Mouse (Mus musculus): ENCODE results near the gene A930017K11Rik. TPM values are rescaled to one million over a fixed set of nuclear protein-coding genes. Genes with fewer than 3 reads are reported as not detected.
A peak's percentile ranks its signal among the peaks of the same experiment; 100 is the strongest.

The A930017K11Rik gene
- total RNA-seq, 2 experiments from 2014 or later: 0.41 to 0.64 TPM

DNA sequence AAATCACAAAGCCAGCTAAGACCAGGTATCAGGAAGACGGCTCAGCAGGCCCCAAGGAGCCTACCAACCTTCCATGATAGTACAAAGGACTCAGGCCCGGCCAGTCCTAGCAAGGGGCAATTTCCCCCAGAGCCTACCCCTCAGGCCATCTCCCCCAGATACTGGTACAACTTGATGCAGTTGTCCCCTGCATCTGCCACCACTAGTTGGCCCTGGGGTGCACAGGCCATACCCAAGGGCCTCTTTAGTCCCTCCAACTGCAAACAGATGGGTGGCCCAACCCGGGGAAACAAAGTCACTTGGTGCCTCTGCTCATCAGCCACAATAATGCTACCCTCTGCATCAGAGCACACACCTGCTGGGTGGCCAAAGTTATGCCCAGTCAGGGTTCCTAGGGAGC lies 9.1 kb downstream of the A930017K11Rik start:
- no peak for TF ChIP-seq CTCF (conservative IDR thresholded peaks at IDR 0.05)
- no peak overlapping the region for H3K4me3 ChIP-seq
- no peak for DNase-seq (ENCODE audit: low spot score in 2 of 2)
- H3K27ac ChIP-seq: peak overlapping the region; percentile 39; the same call in 1 of the 2 replicates

DNA sequence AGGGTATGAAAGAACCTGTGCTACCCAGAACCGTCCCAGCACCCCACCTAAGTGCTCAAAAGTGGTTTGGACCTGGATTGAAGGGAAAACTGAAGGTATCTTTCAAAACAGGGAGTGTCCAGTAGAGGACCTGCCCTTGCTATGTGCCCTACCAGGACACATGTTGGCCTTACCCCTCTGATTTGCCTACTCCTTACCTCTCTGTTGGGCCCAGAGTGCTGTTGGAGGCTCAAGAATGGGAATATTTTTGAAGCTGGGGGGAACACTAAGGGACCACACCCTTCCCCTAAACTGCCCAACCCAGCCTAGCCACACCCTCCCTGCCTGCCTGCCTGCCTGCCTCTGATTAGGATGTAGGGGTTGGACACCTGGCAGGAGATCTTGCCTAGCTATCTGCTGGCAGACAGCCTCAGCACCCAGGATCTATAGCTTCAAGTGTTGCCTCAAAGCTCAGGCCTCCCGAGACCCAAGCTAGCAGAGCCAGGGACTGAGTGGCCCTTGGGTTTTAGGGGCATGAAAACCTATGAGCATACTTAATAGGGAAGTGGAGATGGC lies 9.7 kb downstream of the A930017K11Rik start:
- H3K27ac ChIP-seq: peak overlapping the region; percentile 97; the same call in 1 of the 2 replicates
- H3K4me3 ChIP-seq: no peak overlapping the region
- no peak for TF ChIP-seq CTCF (conservative IDR thresholded peaks at IDR 0.05)
- no peak for DNase-seq (ENCODE audit: low spot score in 2 of 2)

DNA sequence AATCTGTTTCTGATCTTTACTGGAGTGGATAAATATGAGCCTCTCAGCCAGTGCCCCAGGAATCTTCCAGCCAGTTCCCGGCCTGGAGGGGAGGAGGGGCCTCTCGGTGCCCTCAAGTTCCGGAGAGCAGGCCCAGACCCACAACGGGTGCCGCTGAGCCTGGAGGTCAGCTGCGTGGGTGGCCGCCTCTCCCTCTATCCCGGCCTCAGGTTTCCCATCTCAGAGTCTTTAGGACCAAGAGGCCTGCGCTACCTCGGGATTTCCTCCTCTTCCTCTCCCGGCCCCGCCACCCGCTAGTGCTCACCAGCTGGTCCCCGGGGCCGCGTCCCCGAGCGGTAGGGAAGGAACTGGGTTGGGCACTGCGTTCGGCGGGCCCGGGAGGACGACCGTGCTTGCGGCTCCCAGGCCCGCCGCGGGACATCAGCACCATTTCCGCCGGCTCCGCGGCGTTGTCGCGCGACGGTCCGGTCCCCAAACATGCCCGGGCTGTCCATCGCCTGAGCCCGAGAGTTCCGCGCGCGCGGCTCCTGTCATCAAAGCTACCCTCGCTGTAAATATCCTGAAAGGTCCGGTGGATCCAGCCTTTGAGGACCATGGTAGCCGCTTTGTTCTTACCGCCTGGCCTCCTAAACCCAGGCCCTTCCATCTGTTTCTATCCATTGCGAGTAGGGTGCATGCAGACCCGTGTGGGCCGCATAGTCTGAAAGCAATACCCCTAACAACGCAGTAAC lies 10.7 kb downstream of the A930017K11Rik start:
- TF ChIP-seq CTCF (conservative IDR thresholded peaks at IDR 0.05): no peak
- H3K27ac ChIP-seq: peak overlapping the region; percentile 97
- DNase-seq (ENCODE audit: low spot score in 2 of 2): peak; percentile 58 to 79
- peak overlapping the region; percentile 97 for H3K4me3 ChIP-seq

DNA sequence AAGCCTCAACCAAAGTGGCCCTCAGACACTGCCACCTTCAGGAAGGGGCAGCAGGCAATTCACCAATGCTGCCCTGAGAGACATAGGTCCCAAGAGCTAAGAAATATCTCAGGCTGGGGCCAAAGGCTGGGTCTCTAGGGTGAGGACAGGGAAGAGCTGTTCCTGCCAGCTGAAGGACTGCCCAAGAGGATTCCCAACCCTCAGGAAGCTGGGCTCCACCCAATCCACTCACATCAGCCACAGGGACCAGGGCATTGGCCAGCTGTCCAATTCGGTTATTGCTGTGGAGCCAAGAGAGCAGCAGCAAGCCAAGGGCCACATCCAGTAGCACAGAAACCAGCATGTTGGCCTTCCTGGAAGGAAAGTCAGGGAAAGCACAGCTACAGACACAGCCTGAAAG lies 17.8 kb downstream of the A930017K11Rik start:
- DNase-seq (ENCODE audit: low spot score in 2 of 2): no peak

DNA sequence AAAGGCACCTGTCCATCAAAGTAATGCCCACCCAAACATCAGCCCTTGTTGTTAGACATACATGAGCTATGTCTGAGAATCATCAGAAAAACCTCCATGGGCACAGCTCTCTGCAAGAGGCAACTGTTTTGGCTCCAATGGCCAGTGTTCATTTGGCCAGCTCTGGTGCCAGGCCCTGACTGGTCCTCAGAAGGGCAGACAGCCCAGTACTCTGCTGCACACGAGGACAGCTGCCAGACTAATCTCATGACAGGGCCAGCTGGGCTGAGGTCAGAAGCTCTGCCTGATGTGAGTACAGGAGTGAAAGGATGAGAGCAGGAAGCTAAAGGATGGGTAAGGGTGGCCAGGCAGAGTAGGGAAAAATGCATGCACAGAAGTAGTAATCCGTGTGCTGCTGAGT lies 27.0 kb downstream of the A930017K11Rik start:
- H3K4me3 ChIP-seq: no peak overlapping the region
- DNase-seq (ENCODE audit: low spot score in 2 of 2): peak; percentile 43 to 59
- peak overlapping the region; percentile 86 for H3K27ac ChIP-seq
- no peak for TF ChIP-seq CTCF (conservative IDR thresholded peaks at IDR 0.05)

More for the DNA sequence above, 17.8 kb downstream of the A930017K11Rik start:
- no peak for TF ChIP-seq CTCF (conservative IDR thresholded peaks at IDR 0.05)
- Histone ChIP-seq H3K4me3 (no peak overlapping the region), H3K27ac (no peak overlapping the region)

DNA sequence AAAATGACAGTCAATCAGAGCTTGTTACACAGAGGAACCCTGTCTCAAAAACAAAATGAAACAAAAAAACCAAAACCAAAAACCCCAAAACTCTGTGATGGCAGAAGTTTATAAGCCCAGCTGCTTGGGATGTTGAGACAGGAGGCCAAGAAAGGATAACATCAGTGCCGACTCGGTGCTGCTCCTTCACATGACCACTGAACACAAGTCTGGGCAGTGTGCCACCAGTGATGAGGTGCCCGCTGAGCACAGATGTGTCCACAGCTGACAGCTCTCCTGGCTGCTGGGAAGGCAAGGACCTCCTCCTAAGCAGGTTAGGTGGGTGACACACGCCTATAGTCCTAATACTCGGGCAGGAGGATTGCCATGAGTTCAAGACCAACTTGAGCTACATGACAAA lies 30.2 kb downstream of the A930017K11Rik start:
- Histone ChIP-seq H3K27ac (peak overlapping the region; percentile 65), H3K4me3 (no peak overlapping the region)
- no peak for DNase-seq (ENCODE audit: low spot score in 2 of 2)
- TF ChIP-seq CTCF (conservative IDR thresholded peaks at IDR 0.05): no peak

DNA sequence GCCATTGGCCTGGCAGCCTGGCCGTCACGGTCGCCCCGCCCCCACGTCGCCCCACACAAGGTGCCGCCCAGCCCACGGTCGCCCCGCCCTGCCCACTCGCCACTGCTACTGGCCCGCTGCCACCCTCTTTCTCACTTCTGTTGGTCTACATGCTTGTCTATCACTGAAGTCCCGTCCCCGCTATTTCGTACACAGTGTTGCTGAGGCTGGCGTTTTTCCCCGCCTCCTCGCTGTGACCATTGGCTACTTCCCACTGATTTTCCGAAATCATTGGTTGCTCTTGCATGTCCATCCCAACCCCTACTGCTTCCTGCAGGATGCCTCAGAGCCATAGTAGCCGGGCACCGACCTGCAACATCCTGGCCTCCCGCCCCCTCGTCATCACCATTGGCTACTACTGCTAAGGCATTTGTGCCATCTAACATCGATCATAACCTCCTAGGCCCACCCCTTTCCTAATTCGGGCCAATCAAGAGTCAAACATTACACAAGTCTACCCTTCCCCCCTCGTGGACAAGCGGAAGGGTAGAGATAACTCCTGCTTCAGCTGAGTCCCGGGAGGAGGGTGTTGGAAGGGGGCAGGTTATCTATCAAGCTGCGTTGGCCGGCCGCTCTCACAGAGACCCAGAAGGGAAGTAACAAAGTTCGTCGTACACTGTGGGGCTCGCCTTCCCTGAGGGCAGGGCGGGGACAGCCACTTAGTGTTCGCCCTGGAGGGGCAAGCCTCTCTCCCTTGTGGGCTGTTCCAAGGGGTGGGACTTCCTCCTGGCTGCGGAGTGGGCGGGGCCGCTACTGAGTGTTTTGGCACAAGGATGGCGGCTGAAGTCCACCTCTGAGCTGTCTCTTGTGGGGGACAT lies 32.4 kb downstream of the A930017K11Rik start:
- peak overlapping the region; percentile 52 for H3K4me3 ChIP-seq
- TF ChIP-seq CTCF (conservative IDR thresholded peaks at IDR 0.05): no peak
- DNase-seq (ENCODE audit: low spot score in 2 of 2): peak; percentile 100

DNA sequence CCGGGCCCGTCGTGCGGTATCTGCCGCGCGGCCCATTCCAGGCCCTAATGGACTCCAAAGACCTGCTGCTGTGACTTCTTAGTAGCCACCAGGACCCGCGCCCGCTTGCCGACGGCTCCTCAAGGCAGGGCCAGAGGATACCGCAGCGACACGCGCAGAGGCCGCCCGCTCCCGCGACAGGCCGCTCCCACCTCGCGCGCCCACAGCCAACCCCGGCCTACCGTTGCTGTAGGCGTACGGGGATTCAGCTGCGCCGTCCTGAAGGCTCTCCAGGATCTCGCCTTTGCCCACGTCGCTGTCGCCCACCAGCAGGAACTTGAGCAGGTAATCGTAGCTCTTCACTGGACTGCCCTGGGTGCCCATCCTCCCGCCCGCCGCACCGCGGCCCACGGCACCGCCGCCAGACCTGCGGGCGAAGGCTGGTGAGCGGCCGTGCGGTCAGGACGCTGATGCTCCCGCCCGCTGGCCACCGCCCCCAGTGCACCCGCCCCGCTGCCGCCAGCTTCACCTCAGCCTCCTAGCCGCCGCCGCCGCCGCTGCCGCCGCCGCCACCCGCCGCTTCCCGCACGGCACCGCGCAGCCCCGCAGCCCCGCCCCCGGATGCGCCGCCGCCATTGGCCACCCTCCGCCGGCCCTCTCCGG lies 33.1 kb downstream of the A930017K11Rik start, which contains the start of gene Rab40c:
Rab40c (minus strand) TSS at position 584 of the 642 bp plus-strand sequence.
- peak in 1 of 2 experiments; percentile 37 for DNase-seq (ENCODE audit: low spot score in 2 of 2)
- H3K4me3 ChIP-seq: peak within 1 kb of the TSS; percentile 86
- TF ChIP-seq CTCF (conservative IDR thresholded peaks at IDR 0.05): no peak

More for the DNA sequence above, 32.4 kb downstream of the A930017K11Rik start:
- H3K27ac ChIP-seq: peak overlapping the region; percentile 92

DNA sequence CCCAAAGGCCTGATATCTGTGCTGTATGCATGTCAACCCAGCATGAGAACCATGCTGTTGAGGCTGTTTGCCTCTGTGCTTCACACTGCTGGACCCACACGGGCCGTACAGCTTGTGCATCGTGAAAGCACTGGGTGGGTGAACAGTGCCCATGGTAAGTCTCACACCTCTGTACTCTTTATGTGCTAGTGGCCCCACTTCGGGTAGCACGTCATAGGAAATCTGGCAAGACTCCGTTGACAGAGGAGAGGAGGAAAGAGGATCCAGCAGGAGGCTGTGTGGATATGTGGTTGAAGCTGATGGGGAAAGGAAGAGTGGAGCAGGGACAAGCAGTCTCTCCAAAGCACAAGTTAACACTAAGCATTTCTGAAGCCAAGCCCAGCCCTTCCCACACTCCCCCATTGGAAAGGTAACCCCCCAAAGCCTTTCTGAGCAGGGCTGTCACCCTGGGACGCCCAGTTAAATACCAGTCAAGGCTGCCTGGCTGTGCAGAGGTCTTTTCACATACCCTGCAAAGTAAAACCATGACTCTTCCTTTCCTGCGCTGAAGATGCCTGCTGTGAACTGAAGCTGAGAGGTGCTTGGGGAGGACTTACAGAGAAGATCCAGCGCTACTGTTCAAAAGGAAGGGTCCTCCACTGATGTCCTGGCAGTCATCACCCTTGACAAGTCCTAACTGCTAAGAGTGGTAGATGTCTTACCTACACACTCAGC lies 34.2 kb downstream of the A930017K11Rik start:
- no peak for TF ChIP-seq CTCF (conservative IDR thresholded peaks at IDR 0.05)

More for the DNA sequence above, 33.1 kb downstream of the A930017K11Rik start, which contains the start of gene Rab40c:
- peak within 1 kb of the TSS; percentile 92 for H3K27ac ChIP-seq

DNA sequence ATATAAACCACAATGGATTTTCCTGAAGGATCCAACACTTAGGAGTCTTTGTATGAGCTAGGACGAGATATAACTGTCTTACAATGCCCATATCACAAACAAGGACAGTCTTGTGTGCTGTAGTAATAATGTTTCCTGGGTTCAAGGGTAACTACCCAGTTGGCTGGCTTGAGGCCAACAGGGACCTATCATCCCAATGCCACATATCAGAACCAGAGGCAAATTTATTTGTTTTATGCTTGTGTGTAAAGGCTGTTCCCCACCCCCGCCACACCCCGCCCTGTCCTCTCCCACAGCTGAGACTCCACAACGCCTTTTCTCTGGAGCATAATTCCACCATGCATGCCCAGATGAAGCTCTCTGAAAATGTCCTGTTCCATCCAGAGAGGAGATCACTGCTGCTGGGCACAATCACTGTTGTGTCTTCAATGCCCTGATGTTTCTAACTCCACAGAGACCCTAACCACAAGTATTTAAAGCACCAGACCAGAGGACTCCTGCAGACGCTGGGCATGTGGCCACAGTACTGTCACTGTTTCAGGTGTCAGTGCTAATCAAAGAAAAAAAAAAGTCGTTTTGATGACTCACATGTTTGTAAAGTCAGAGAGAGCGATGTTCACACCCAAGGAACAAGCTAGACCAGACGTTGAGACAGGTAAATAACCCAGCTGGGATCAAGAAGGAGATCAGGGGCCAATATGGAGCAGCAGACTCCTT lies 35.3 kb downstream of the A930017K11Rik start:
- TF ChIP-seq CTCF (conservative IDR thresholded peaks at IDR 0.05): no peak
- H3K27ac ChIP-seq: peak overlapping the region; percentile 83
- peak overlapping the region; percentile 86; the same call in 1 of the 2 replicates for H3K4me3 ChIP-seq
- DNase-seq (ENCODE audit: low spot score in 2 of 2): no peak

More for the DNA sequence above, 34.2 kb downstream of the A930017K11Rik start:
- no peak for DNase-seq (ENCODE audit: low spot score in 2 of 2)
- H3K4me3 ChIP-seq: peak overlapping the region; percentile 86
- peak overlapping the region; percentile 83 for H3K27ac ChIP-seq

DNA sequence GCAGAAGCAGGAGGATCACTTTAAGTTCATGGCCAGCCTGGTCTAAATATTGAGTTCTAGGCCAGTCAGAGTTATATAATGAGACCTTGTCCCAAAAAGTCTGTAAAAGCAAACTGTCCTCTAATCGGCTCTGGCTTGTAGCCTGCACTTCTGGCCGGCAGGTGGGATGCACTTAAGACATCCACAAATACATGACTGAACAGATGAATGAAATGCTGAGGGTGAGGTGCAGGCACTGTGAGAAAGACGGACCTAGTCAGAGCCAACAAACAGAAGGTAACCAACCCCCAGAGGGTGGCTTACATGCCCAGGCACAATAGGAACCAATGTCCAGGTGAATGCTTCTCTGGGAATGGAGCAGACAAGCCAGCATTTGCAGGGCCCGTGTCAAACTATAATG lies 38.1 kb downstream of the A930017K11Rik start:
- H3K4me3 ChIP-seq: no peak overlapping the region; the same call in 1 of the 2 replicates
- no peak for DNase-seq (ENCODE audit: low spot score in 2 of 2)
- TF ChIP-seq CTCF (conservative IDR thresholded peaks at IDR 0.05): no peak
- peak overlapping the region; percentile 86 for H3K27ac ChIP-seq
